Mouse (Mus musculus): ENCODE data around the gene Mxd3.
A peak's percentile ranks its signal among the peaks of the same experiment; 100 is the strongest.

- TF ChIP-seq CTCF (IDR thresholded peaks at IDR 0.05; ENCODE audit: insufficient read depth, low read depth, low read length) (peak; percentile 83), POLR2A (IDR thresholded peaks at IDR 0.05; ENCODE audit: insufficient read depth, low read depth, low read length) (no peak)
Measured at GRCm38 (mm10) chr13:55327633-55328032, 2.0 kb downstream of the Mxd3 start.

Measured in olfactory bulb, adult 2 months (tissue).